Mouse (Mus musculus) C2C12 (cell line): ENCODE data around the gene Nfat5. TPM values are rescaled to one million over a fixed set of nuclear protein-coding genes. Genes with fewer than 3 reads are reported as not detected.

Source experiments
- H3K27me3 ChIP-seq: one replicate; pipeline ENCODE4 v1.6.1; 2011; ENCODE audit not compliant: control insufficient read depth, insufficient read depth, insufficient read length
- H3K36me3 ChIP-seq: one replicate; pipeline ENCODE4 v1.6.1; 2011; ENCODE audit not compliant: control insufficient read depth, insufficient read depth
- H3K4me3 ChIP-seq: one replicate; pipeline ENCODE4 v1.5.1; 2011; ENCODE audit warnings: mild to moderate bottlenecking, control low read depth; ENCODE audit not compliant: poor library complexity, insufficient read depth, severe bottlenecking
- H3K79me2 ChIP-seq: one replicate; pipeline ENCODE4 v1.6.1; 2011; ENCODE audit not compliant: control insufficient read depth, insufficient read depth
- H3K79me3 ChIP-seq: one replicate; pipeline ENCODE4 v1.6.1; 2011; ENCODE audit warnings: low read depth, control low read depth
- H3ac ChIP-seq: one replicate; pipeline ENCODE3; 2011; ENCODE audit warnings: low read depth; ENCODE audit not compliant: control insufficient read depth, insufficient read length
- CEBPB ChIP-seq: IDR thresholded peaks from one replicate; pipeline ENCODE4 v1.6.1; 2011; ENCODE audit warnings: low read depth, mild to moderate bottlenecking, control low read depth, moderate library complexity
- CTCF ChIP-seq: IDR thresholded peaks from one replicate; pipeline ENCODE4 v1.5.1; 2011; ENCODE audit not compliant: control insufficient read depth, insufficient read depth, insufficient read length
- FOSL1 ChIP-seq: IDR thresholded peaks from one replicate; pipeline ENCODE4 v1.8.0; 2011; ENCODE audit warnings: mild to moderate bottlenecking, low read length; ENCODE audit not compliant: poor library complexity, insufficient read depth, severe bottlenecking
- MAX ChIP-seq: IDR thresholded peaks from one replicate; pipeline ENCODE4 v1.6.1; 2011; ENCODE audit warnings: mild to moderate bottlenecking, control low read depth
- MYOD1 ChIP-seq: IDR thresholded peaks from one replicate; pipeline ENCODE4 v1.6.1; 2011; ENCODE audit warnings: low read depth; ENCODE audit not compliant: control insufficient read depth, insufficient read length
- MYOG ChIP-seq: IDR thresholded peaks from one replicate; pipeline ENCODE4 v1.6.1; 2011; ENCODE audit not compliant: control insufficient read depth, insufficient read length; ENCODE audit errors: extremely low read depth
- USF1 ChIP-seq: IDR thresholded peaks from one replicate; pipeline ENCODE4 v1.6.1; 2011; ENCODE audit warnings: low read depth, mild to moderate bottlenecking, control low read depth, moderate library complexity
- polyA plus RNA-seq: library from polyadenylated mRNA; unstranded; fragments of >200 nt; fragmentation: generic; extraction: Trizol; gene quantifications from one replicate; pipeline ENCODE4 v1.2.1, GENCODE M21; 2012; ENCODE audit warnings: missing spikeins

The Nfat5 gene
- polyA plus RNA-seq, 1 experiment, result 13.6 TPM

DNA sequence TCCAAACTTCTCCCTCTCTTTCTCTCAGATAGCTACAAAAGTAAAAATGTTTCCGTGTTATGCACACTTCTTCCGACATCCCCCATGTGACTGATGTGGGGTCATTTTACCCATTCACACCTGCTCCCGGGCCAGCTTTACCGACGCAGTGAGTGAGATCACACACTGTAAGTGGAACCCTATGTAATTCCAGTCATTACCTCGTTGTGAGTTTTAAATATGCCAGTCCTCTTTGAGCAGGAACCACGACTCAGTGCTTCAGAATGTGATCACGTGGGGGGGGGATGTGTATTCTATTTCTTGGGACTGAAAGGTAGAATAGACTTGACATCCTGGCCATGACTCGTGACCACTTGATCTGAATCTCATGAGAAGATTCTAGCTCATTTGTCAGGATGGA is 24.8 kb upstream of the Nfat5 start:
- H3K27me3 ChIP-seq, result no peaks in the 10 kb centered on the region
- no peak for TF ChIP-seq CTCF
- TF ChIP-seq MYOD1, result peak; percentile 40
- no peak for TF ChIP-seq FOSL1
- TF ChIP-seq USF1, result peak; percentile 83
- no peak for TF ChIP-seq MYOG
- TF ChIP-seq MAX, result no peak

DNA sequence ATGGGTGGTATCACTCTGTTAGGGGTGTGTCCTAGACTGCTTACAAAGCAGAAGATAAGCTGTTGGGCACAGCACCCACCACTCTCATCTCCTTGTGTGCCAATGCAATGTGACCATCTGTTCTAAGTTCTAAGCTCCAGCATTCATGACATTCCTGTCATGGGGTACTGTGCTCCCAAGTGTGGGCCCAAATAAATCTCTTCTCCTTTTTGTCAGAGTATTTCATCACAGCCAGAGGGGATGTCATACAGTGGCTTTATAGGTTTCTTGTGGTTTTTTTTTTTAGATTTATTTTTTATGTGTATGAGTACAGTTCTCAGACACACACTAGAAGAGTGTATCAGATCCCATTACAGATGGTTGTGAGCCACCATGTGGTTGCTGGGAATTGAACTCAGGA is 24.1 kb upstream of the Nfat5 start:
- Histone ChIP-seq H3ac (no peak overlapping the region), H3K36me3 (no peaks in the 10 kb centered on the region), H3K79me2 (no peaks in the 10 kb centered on the region), H3K27me3 (no peaks in the 10 kb centered on the region), H3K79me3 (no peaks in the 10 kb centered on the region), H3K4me3 (no peak overlapping the region)
- TF ChIP-seq CEBPB, result peak; percentile 28
- no peak for TF ChIP-seq FOSL1
- no peak for TF ChIP-seq USF1
- TF ChIP-seq MYOG, result no peak
- no peak for TF ChIP-seq MAX
- TF ChIP-seq CTCF, result no peak
- no peak for TF ChIP-seq MYOD1

More for the DNA sequence above, 24.8 kb upstream of the Nfat5 start:
- Histone ChIP-seq H3K79me2 (no peaks in the 10 kb centered on the region), H3K36me3 (no peaks in the 10 kb centered on the region), H3K79me3 (no peaks in the 10 kb centered on the region), H3K4me3 (no peak overlapping the region), H3ac (no peak overlapping the region)

- H3K4me3 ChIP-seq, result no peak overlapping the region
- no peak for TF ChIP-seq MYOG
- no peak for TF ChIP-seq CTCF
- TF ChIP-seq MAX, result no peak
- no peak for TF ChIP-seq FOSL1
- TF ChIP-seq CEBPB, result no peak
- no peak for TF ChIP-seq MYOD1
- TF ChIP-seq USF1, result no peak
- H3K36me3 ChIP-seq, result no peaks in the 10 kb centered on the region
- H3K27me3 ChIP-seq, result no peaks in the 10 kb centered on the region
- no peaks in the 10 kb centered on the region for H3K79me2 ChIP-seq
- H3ac ChIP-seq, result no peak overlapping the region
- no peaks in the 10 kb centered on the region for H3K79me3 ChIP-seq
Measured at GRCm38 (mm10) chr8:107269617-107270139, 23.6 kb upstream of the Nfat5 start.

DNA sequence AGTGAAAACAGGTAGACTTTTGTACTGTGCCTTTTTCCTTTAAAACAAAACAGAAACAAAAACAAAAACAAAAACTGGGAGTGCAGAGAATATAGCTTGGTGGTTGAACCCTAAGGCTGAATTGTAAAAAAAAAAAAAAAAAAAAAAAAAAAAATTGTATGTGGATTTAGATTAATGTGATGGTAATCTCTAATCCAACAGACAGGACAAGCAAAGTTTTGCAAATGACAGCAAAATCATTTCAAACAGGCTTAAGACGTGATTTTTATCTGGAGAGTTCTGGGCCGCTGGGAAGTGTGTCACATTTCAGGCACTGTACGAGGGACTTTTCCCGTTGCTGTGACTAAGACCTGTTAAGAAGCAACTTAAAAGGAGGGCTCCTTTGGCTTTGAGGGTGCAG is 23.0 kb upstream of the Nfat5 start:
- Histone ChIP-seq H3K79me2 (no peaks in the 10 kb centered on the region), H3K4me3 (no peak overlapping the region), H3K27me3 (no peaks in the 10 kb centered on the region), H3ac (no peak overlapping the region), H3K36me3 (no peaks in the 10 kb centered on the region), H3K79me3 (no peaks in the 10 kb centered on the region)
- TF ChIP-seq USF1 (no peak), MAX (no peak), CTCF (no peak), MYOD1 (no peak), MYOG (no peak), CEBPB (no peak), FOSL1 (no peak)

DNA sequence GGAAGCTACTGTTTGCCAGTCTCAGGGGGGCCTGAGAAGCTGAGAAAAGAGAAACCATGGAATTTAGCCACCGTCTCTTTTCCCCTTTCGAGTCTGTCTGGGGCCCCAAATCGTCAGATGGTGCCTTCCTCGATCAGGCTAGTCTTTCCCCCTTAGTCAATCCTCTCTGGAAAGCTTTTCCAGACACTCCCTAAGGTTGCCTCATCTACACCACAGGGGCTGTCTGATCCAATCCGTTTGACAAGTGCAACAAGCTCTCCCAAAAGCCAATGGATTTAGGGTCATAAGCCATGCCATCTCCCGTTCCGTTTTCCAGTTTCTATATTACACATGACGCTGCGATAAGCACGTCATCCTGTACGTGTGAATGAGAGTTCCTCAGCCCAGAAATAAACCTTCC is 22.5 kb upstream of the Nfat5 start:
- Histone ChIP-seq H3ac (no peak overlapping the region), H3K79me2 (no peaks in the 10 kb centered on the region), H3K36me3 (no peaks in the 10 kb centered on the region), H3K79me3 (no peaks in the 10 kb centered on the region), H3K4me3 (no peak overlapping the region), H3K27me3 (no peaks in the 10 kb centered on the region)
- TF ChIP-seq MYOG (no peak), CTCF (no peak), USF1 (no peak), CEBPB (no peak), MAX (no peak), MYOD1 (no peak), FOSL1 (no peak)

- no peak for TF ChIP-seq FOSL1
- no peak for TF ChIP-seq MYOD1
- TF ChIP-seq CTCF, result no peak
- TF ChIP-seq CEBPB, result no peak
- no peak for TF ChIP-seq MYOG
- TF ChIP-seq MAX, result no peak
- TF ChIP-seq USF1, result no peak
- no peaks in the 10 kb centered on the region for H3K79me2 ChIP-seq
- no peaks in the 10 kb centered on the region for H3K79me3 ChIP-seq
- no peaks in the 10 kb centered on the region for H3K36me3 ChIP-seq
- no peaks in the 10 kb centered on the region for H3K27me3 ChIP-seq
- no peak overlapping the region for H3ac ChIP-seq
- no peak overlapping the region for H3K4me3 ChIP-seq
Measured at GRCm38 (mm10) chr8:107277323-107277883, 15.9 kb upstream of the Nfat5 start.
